Mouse (Mus musculus): ENCODE results near the gene Usp6nl.

DNA sequence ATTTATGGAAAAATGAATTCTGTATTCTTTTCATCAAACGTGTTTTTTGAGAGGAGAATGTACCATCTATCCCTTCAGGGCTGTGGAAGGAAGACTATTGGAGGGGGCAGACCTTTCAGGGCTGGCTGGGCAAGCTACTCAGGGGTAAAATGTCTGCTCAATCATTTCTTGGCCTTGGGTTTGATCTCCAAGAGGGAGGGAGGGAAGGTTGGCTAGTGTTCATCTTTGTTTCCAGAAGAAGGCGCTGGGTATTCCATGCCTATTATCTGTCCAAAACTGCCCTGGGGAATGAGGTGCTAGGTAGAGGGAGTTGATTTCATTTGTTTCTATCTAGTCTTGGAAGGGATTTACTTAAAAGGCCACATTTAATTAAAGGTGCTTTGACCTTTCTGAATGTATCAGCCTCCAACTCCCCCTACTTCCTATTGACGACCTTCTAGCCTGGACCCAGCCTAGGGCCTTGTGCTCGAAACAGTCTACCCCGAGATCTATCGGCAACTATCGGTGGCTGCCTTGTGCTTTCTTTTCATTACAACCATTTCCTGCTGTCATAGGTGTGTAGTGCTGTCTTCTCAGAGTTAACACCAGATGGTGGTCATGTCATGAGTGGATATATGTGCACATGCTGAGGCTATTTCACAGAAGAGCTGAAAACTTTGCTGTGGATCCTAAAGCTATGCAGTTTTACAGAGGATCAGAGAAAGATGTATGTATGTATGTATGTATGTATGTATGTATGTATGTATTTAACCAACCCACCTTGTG, 28.6 kb downstream of the Usp6nl start:
- no peak for TF ChIP-seq POLR2A (IDR thresholded peaks at IDR 0.05; ENCODE audit: extremely low read depth, insufficient read depth, low read length)
- TF ChIP-seq CTCF (IDR thresholded peaks at IDR 0.05; ENCODE audit: extremely low read depth, insufficient read depth, low read length): no peak

Measured in cortical plate, adult 2 months (tissue).